Mouse (Mus musculus): ENCODE measurements at regions not wholly inside any gene's neighbourhood (a gene's known extent, or its start where the extent isn't known, plus 50 kb on each side); places are given as distances from the start of the nearest gene placed in this dataset.
"Not testable (repeated sequence)": the region's sequence is repeated elsewhere in the genome, so short reads cannot be mapped to it uniquely, and the experiment has no call there.

- no peak for DNase-seq (ENCODE audit: extremely low spot score, low read depth, low spot score)
Measured at GRCm38 (mm10) chr13:75295818-75296217, 206.2 kb downstream of the Pcsk1 start.

GRCm38 (mm10) chr13:75319780-75320179 lies 230.2 kb downstream of the Pcsk1 start:
- DNase-seq (ENCODE audit: extremely low spot score, low read depth, low spot score), result peak; percentile 26

GRCm38 (mm10) chr13:75320239-75320638 lies 230.6 kb downstream of the Pcsk1 start:
- DNase-seq (ENCODE audit: extremely low spot score, low read depth, low spot score), result no peak

GRCm38 (mm10) chr13:75337054-75337453 lies 247.4 kb downstream of the Pcsk1 start:
- no peak for DNase-seq (ENCODE audit: extremely low spot score, low read depth, low spot score)

GRCm38 (mm10) chr13:75343422-75343821 lies 253.8 kb downstream of the Pcsk1 start:
- no peak for DNase-seq (ENCODE audit: extremely low spot score, low read depth, low spot score)

- no peak for DNase-seq (ENCODE audit: extremely low spot score, low read depth, low spot score)
Measured at GRCm38 (mm10) chr13:75366723-75367426, 277.2 kb downstream of the Pcsk1 start.

GRCm38 (mm10) chr13:75368249-75368800 lies 278.7 kb downstream of the Pcsk1 start:
- DNase-seq (ENCODE audit: extremely low spot score, low read depth, low spot score), result no peak

GRCm38 (mm10) chr13:75377100-75377499 lies 287.5 kb downstream of the Pcsk1 start:
- not testable (repeated sequence) for DNase-seq (ENCODE audit: extremely low spot score, low read depth, low spot score)

GRCm38 (mm10) chr13:75377717-75378116 lies 288.1 kb downstream of the Pcsk1 start:
- DNase-seq (ENCODE audit: extremely low spot score, low read depth, low spot score), result no peak

- no peak for DNase-seq (ENCODE audit: extremely low spot score, low read depth, low spot score)
Measured at GRCm38 (mm10) chr13:75384631-75385340, 295.2 kb downstream of the Pcsk1 start.

- DNase-seq (ENCODE audit: extremely low spot score, low read depth, low spot score), result no peak
Measured at GRCm38 (mm10) chr13:75389211-75389610, 299.6 kb downstream of the Pcsk1 start.

- no peak for DNase-seq (ENCODE audit: extremely low spot score, low read depth, low spot score)
Measured at GRCm38 (mm10) chr13:75390177-75390576, 300.6 kb downstream of the Pcsk1 start.

GRCm38 (mm10) chr13:75399846-75400245 lies 306.7 kb upstream of the Ell2 start:
- not testable (repeated sequence) for DNase-seq (ENCODE audit: extremely low spot score, low read depth, low spot score)

GRCm38 (mm10) chr13:75420726-75421125 lies 285.8 kb upstream of the Ell2 start:
- no peak for DNase-seq (ENCODE audit: extremely low spot score, low read depth, low spot score)

- no peak for DNase-seq (ENCODE audit: extremely low spot score, low read depth, low spot score)
Measured at GRCm38 (mm10) chr13:75426971-75427370, 279.6 kb upstream of the Ell2 start.

- no peak for DNase-seq (ENCODE audit: extremely low spot score, low read depth, low spot score)
Measured at GRCm38 (mm10) chr13:75439170-75439569, 267.4 kb upstream of the Ell2 start.

GRCm38 (mm10) chr13:75440051-75440450 lies 266.5 kb upstream of the Ell2 start:
- DNase-seq (ENCODE audit: extremely low spot score, low read depth, low spot score), result no peak

- no peak for DNase-seq (ENCODE audit: extremely low spot score, low read depth, low spot score)
Measured at GRCm38 (mm10) chr13:75460335-75460878, 246.2 kb upstream of the Ell2 start.

- no peak for DNase-seq (ENCODE audit: extremely low spot score, low read depth, low spot score)
Measured at GRCm38 (mm10) chr13:75461273-75461672, 245.3 kb upstream of the Ell2 start.

GRCm38 (mm10) chr13:75467225-75467624 lies 239.3 kb upstream of the Ell2 start:
- DNase-seq (ENCODE audit: extremely low spot score, low read depth, low spot score), result no peak

GRCm38 (mm10) chr13:75475828-75476597 lies 230.5 kb upstream of the Ell2 start:
- no peak for DNase-seq (ENCODE audit: extremely low spot score, low read depth, low spot score)
